Mouse (Mus musculus) right cerebral cortex, adult 18-20 months (tissue): ENCODE results near the gene Arhgef39.
"Not testable (repeated sequence)": the region's sequence is repeated elsewhere in the genome, so short reads cannot be mapped to it uniquely, and the experiment has no call there.

Experiments
- DNase-seq: peaks from one replicate; pipeline ENCODE4 v3.0.0; 2022; ENCODE audit warnings: mixed read lengths

The Arhgef39 gene

GRCm38 (mm10) chr4:43507938-43508665 is 8.6 kb upstream of the Arhgef39 start:
- DNase-seq = no peak

GRCm38 (mm10) chr4:43506536-43507185 is 7.2 kb upstream of the Arhgef39 start, which contains the start of gene Car9:
Gene Car9 (plus strand): TSS chr4:43506966.
- DNase-seq = no peak

DNA sequence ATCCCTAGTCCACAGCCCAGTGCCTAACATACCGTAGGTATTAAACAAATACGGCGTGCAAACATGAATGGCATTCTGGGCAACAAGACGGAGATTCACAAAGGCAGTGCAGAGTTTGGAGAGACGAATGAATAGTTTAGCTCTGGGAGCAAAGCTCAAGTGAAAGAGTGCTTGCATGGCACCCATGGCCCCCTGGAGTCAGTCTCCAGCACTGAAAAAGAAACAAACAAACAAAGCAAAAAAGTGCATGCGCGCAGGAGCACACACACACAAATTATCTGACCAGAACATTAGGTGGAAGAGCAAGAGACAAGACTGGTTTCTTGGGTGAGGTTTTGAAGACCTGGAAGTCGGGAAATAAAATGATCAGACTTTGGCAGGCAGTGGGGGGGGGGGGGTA is 6.6 kb upstream of the Arhgef39 start:
- no peak for DNase-seq

GRCm38 (mm10) chr4:43504269-43504668 is 4.8 kb upstream of the Arhgef39 start:
- DNase-seq = no peak

DNA sequence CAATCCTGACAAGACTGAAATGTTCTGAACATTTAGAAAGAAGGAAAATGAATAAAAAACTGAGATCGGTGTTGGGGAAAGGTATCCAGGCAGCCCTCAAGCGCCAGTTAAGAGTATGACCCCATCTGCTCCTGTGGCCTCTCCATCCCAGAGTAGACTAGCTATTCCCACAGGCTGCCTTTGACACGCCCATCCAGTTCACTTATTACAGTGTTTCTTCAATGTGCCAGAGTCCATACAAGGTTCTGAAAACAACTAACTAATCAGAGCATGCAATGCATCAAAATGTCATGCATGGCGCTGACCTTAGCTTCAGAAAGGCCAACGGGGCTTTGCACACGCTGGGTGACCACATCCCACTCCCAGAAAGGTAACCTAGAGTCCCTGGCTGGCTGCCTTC is 4.0 kb upstream of the Arhgef39 start:
- no peak for DNase-seq

DNA sequence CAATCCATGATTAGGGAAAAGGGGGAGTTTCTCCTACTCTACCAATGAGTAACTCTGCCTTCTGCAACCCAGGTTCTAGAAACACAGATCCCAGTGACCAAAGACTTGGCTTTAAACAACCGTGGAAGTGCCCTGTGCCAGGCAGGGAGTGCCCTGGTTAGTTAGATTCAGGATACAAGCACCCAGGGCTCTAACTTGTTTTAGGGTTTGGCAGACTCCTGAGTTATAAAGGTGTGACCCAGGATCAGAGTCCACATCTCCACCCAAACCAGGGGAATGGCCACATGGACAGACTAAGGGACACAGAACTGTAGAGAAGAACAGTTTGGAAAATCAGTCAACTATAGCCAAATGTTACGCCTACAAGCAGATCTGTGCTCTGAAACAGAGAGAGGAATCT is 3.5 kb upstream of the Arhgef39 start:
- DNase-seq = no peak

DNA sequence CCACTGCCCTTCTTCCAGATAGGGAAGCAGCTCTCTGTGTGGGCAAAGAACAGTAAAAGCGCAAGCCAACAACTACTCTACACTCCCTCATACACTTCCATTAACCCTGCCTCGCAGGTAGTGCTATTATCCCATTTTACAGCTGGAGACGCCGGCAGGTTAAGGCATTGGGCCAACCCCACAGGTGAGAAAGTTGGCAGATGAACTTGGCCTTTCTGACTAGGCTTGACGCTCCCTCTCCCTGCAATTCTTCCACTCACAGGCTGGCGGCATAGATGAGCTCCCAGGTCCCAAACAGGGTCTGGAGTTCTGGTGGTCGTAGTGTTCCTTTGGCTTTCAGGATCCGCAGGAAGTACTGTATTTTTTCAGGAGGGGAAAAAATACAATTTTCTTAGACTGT is 512 bp downstream of the Arhgef39 start:
- no peak for DNase-seq

GRCm38 (mm10) chr4:43497946-43498345 is 1.5 kb downstream of the Arhgef39 start:
- no peak for DNase-seq

DNA sequence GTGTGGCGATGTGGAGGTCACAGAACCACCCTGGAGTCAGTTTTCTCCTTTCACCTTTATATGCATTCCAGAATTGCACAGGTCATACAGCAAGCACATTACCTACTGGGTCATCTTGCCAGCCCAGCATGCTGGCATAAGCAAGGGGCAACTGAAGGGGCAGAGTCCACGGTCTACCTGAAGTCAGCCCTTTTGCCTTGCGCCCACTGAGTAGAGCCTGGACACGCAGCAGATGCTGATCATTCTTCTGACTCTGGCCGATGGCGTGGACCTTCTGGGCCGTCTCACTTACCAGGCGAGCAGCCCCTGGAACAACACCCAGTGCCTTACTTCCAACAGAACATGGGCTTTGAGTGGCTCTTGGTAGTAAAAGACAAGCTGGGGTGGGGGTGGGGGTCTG is 2.1 kb downstream of the Arhgef39 start:
- no peak for DNase-seq

GRCm38 (mm10) chr4:43496587-43496986 is 2.9 kb downstream of the Arhgef39 start:
- DNase-seq = no peak

GRCm38 (mm10) chr4:43493846-43494240 is 5.7 kb downstream of the Arhgef39 start:
- DNase-seq = no peak

GRCm38 (mm10) chr4:43493186-43493845 is 6.2 kb downstream of the Arhgef39 start:
- peak; percentile 96 for DNase-seq

DNA sequence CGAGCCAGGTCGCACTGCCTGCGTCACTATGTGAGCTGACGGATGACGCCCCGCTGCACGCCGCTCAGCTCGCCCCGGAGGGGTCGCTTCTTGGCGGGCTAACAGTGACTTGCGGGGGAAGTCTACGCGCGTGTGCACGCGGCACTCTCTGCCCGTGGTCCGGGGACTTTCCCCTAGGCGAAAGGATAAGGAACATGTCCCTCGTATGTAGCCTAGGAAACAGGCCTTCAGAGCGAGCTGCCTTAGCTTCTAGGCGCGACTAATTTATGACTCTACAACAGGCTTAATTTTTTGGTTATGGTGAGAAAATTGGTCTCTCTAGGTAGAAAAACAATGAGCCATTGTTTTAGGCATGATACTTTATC is 6.7 kb downstream of the Arhgef39 start, which contains the start of gene Ccdc107:
TSS of gene Ccdc107 (plus strand) at position 80 of the 365 bp plus-strand sequence.
- DNase-seq = peak; percentile 97

GRCm38 (mm10) chr4:43492101-43492820 is 7.2 kb downstream of the Arhgef39 start:
- DNase-seq = no peak

DNA sequence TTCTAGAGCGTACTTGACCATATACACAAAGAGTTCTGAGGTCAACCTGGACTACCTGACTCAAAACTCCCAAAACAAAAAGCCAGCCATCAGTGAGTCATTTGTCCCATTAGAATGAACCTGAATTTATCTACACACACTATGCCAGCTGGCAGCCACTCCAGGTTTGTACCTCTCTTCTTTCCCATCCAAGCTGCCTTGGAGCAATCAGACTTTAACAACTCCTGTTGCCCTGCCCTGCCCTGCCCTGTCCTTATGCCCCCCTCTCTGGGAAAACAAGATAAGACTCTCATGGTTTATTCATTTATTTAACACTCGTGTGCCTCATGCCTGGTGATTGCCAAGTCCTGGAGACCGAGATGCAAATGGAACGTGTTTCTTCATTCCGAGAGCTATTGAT is 8.7 kb downstream of the Arhgef39 start:
- no peak for DNase-seq

DNA sequence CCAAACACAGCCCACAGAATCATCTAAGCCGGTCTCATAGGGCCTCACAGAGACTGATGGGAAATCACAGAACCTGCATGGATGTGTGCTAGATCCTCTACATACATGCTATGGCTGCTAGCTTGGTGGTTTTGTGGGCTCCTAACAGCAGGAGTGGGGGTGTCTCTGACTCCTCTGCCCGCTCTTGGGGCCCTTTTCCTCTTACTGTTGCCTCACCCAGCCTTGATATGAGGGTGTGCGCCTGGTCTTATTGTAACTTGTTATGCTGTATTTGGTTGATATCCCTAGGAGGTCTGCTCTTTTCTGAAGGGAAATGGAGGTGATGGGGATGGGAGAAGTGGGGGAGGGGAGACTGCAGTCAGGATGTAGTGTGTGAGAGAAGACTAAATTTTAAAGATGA is 9.9 kb downstream of the Arhgef39 start:
- DNase-seq = no peak

GRCm38 (mm10) chr4:43485666-43486065 is 13.8 kb downstream of the Arhgef39 start:
- DNase-seq = not testable (repeated sequence)

DNA sequence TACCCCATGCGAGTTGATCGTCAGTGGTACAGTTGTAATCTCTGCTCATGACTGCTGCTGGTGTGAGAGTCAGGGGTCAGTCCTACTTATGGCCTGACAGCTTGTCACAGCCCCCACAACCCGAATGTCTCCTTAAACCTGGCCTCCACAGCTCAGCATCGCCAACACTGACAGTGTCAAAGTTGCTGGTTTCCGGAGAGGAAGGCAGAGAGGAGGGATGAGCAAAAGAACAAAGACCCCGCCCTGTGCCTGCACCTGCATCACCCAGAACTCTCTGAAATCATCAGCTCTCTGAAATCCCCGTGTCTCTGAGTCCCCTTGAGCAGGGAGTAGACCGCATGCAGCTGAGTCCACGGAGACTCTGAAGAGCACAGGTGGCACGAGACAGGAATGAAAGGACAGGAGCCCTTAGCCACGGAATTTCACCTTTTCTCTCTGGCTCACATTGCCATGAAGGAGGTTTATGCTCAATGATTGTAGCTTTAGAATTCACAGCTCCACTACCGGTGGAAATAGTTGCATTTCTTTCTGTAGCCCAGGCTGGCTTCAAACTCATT is 15.9 kb downstream of the Arhgef39 start, which contains the start of gene Sit1:
TSS of gene Sit1 (minus strand) at position 200 of the 557 bp plus-strand sequence.
- no peak for DNase-seq

GRCm38 (mm10) chr4:43482591-43482990 is 16.9 kb downstream of the Arhgef39 start:
- no peak for DNase-seq

GRCm38 (mm10) chr4:43481894-43482456 is 17.5 kb downstream of the Arhgef39 start:
- no peak for DNase-seq

GRCm38 (mm10) chr4:43480985-43481384 is 18.5 kb downstream of the Arhgef39 start:
- DNase-seq = no peak
